Mouse (Mus musculus): Measurements from ENCODE around the gene Aph1b.

Aph1b gene

GRCm38 (mm10) chr9:66739516-66739915 lies 55.8 kb downstream of the Aph1b start:
- no peak for DNase-seq (ENCODE audit: low read depth, low spot score)

- DNase-seq (ENCODE audit: low read depth, low spot score): no peak
Measured at GRCm38 (mm10) chr9:66736551-66736950, 58.7 kb downstream of the Aph1b start.

- DNase-seq (ENCODE audit: low read depth, low spot score): no peak
Measured at GRCm38 (mm10) chr9:66736016-66736415, 59.3 kb downstream of the Aph1b start.

GRCm38 (mm10) chr9:66735122-66735521 lies 60.2 kb downstream of the Aph1b start:
- no peak for DNase-seq (ENCODE audit: low read depth, low spot score)

- no peak for DNase-seq (ENCODE audit: low read depth, low spot score)
Measured at GRCm38 (mm10) chr9:66734568-66734967, 60.7 kb downstream of the Aph1b start.

- DNase-seq (ENCODE audit: low read depth, low spot score): no peak
Measured at GRCm38 (mm10) chr9:66732791-66733691, 62.2 kb downstream of the Aph1b start.

- DNase-seq (ENCODE audit: low read depth, low spot score): no peak
Measured at GRCm38 (mm10) chr9:66731284-66731683, 64.0 kb downstream of the Aph1b start.

GRCm38 (mm10) chr9:66730556-66730955 lies 64.7 kb downstream of the Aph1b start:
- DNase-seq (ENCODE audit: low read depth, low spot score): no peak

GRCm38 (mm10) chr9:66727333-66727732 lies 68.0 kb downstream of the Aph1b start:
- no peak for DNase-seq (ENCODE audit: low read depth, low spot score)

- no peak for DNase-seq (ENCODE audit: low read depth, low spot score)
Measured at GRCm38 (mm10) chr9:66725591-66725990, 69.7 kb downstream of the Aph1b start.

Measured in mesoderm, embryonic 11.5 days (tissue).